Mouse (Mus musculus) midbrain, embryonic 15.5 days (tissue): ENCODE measurements around the gene Aktip. TPM values are rescaled to one million over a fixed set of nuclear protein-coding genes. Genes with fewer than 3 reads are reported as not detected.

Experiments
- ATAC-seq: fragments of 200-750 bp; cut with Nextera tagmentation; replicated peaks from 2 replicates; pipeline ENCODE4 v1.8.0; 2017; ENCODE audit warnings: moderate TSS enrichment
- H3K27ac ChIP-seq: fragments of 300-500 bp; sonication (generic); 2 replicates; pipeline ENCODE4 v1.5.1; 2015; ENCODE audit warnings: mild to moderate bottlenecking, inconsistent platforms
- H3K27me3 ChIP-seq: fragments of 300-500 bp; sonication (generic); replicated peaks from 2 replicates; pipeline ENCODE4 v1.6.1; 2015; ENCODE audit warnings: inconsistent platforms
- H3K36me3 ChIP-seq: fragments of 300-500 bp; sonication (generic); replicated peaks from 2 replicates; pipeline ENCODE4 v1.6.1; 2015; ENCODE audit warnings: inconsistent platforms
- H3K4me1 ChIP-seq: fragments of 300-500 bp; sonication (generic); 2 replicates; pipeline ENCODE4 v1.6.1; 2015; ENCODE audit warnings: inconsistent platforms
- H3K4me2 ChIP-seq: fragments of 300-500 bp; sonication (generic); 2 replicates; pipeline ENCODE4 v1.6.1; 2015; ENCODE audit warnings: inconsistent platforms, mild to moderate bottlenecking, moderate library complexity
- H3K4me3 ChIP-seq: fragments of 300-500 bp; sonication (generic); 2 replicates; pipeline ENCODE4 v1.5.1; 2015; ENCODE audit warnings: mild to moderate bottlenecking, inconsistent platforms
- H3K9ac ChIP-seq: fragments of 300-500 bp; sonication (generic); 2 replicates; pipeline ENCODE4 v1.6.1; 2015; ENCODE audit warnings: mild to moderate bottlenecking, inconsistent platforms
- H3K9me3 ChIP-seq: fragments of 300-500 bp; sonication (generic); 2 replicates; pipeline ENCODE4 v1.6.1; 2016; ENCODE audit warnings: inconsistent platforms
- WGBS: fragments of 180-500 bp; shearing (Covaris S2); methylation state at CpG from one replicate; pipeline ENCODE4 v1.1.7; 2015; ENCODE audit warnings: mixed read lengths; 5-methylcytosine and 5-hydroxymethylcytosine counted together
- polyA plus RNA-seq: library from polyadenylated mRNA; unstranded; fragments of >200 nt; fragmentation: Nextera tagmentation; extraction: Ambion mirVana; gene quantifications from 2 replicates; pipeline ENCODE4 v1.2.1, GENCODE M21; 2015

The Aktip gene
- polyA plus RNA-seq, 1 experiment from 2014 or later = 135 TPM

DNA sequence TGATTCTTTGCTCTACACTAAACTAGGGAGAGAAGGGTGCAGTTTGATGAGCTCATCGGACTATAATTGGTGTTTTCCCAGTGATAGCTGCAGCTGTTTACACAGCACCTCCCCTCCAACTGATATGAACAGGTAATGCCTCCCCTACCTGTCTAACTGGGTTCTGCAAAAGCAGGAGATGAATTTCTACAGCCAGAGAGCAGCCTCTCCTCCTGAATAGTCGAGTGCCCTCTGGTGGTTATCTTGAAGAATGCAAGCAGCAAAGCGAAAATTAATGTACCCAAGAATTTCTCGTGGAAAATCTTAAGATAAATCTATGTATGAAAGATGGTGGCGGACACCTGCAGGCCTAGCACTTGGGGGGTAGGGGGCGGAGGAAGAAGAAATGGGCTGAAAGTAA, 52.1 kb downstream of the Aktip start:
- WGBS = 6% methylated on average over 6 of the region's 6 CpGs
- ATAC-seq = peak; percentile 14; the same call in 1 of the 2 replicates

DNA sequence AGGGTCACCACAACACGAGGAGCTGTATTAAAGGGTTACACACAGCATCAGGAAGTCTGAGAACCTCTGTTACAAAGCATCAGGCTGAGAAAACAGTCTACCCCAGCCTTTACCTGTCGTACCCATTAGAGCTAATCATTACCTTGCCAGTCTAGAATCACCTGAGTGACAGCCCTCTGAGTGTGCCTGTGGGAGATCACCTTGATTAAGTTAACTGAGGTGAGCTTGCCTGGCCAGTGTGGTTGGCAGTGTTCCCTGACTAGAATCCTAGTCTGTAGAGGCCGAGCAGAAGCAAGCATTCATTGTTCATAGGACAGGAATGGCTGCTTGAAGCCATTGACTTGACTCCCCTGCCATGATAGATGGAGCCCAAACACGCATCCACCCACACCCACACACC, 58.9 kb downstream of the Aktip start:
- Histone ChIP-seq H3K4me3 (no peak overlapping the region), H3K9me3 (no peaks in the 10 kb centered on the region), H3K4me1 (no peaks in the 10 kb centered on the region), H3K27ac (no peak overlapping the region), H3K36me3 (no peaks in the 10 kb centered on the region), H3K27me3 (no peaks in the 10 kb centered on the region), H3K4me2 (no peak overlapping the region), H3K9ac (no peak overlapping the region)
- ATAC-seq = no peak
- 89% methylated on average over 4 of the region's 4 CpGs for WGBS

More for the DNA sequence above, 52.1 kb downstream of the Aktip start:
- Histone ChIP-seq H3K4me1 (no peaks in the 10 kb centered on the region), H3K36me3 (no peaks in the 10 kb centered on the region), H3K9ac (no peak overlapping the region), H3K27me3 (no peaks in the 10 kb centered on the region), H3K4me3 (no peak overlapping the region), H3K4me2 (no peak overlapping the region), H3K9me3 (no peaks in the 10 kb centered on the region), H3K27ac (no peak overlapping the region)

DNA sequence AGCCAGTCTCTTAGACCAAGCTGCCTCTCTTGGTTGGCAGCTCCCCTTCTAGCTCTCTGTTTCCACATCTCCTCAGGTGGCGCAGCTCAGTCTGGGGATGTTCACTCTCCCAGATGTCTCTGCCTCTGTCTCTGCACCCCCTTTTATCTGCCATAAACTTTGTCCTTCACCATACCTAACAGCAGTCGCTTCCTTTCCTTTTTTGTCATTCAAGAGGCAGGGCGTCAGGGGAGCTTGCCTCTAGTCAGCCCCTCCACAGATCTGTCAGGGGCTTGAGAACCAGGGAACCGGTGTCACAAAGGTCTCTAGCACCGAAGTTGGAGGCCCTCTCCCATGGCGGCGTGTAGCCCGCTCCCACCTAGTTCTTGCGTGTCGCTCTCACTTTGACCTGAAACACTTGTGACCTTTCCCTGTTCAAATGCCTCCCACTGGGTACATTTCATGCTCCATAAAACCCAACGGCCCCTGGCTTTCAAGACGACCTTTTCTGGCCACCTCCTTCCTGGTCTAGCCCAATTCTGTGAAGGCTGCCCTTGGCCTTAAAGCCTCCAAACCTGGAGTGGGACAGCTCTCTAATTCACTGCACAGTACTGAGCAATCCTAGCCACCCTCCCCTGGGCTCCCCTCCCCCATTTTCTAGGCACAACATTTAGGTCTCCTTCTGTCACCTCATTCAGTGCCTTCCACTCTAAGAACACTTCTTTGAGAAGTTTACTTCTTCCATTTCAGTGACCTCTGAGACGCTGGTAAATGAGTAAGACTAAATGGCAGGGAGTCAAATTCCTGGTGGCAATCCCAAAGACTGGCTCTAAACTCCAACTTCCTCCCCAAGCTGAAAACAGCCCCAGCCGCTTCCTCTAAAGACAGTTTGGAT, 64.2 kb downstream of the Aktip start:
- H3K9ac ChIP-seq = no peak overlapping the region
- ATAC-seq = no peak
- no peaks in the 10 kb centered on the region for H3K36me3 ChIP-seq
- peaks cover 23% of the 10 kb centered on the region for H3K4me1 ChIP-seq
- H3K27ac ChIP-seq = 0 out of 2 replicates have a peak overlapping the region, but pooled peaks have one; percentile 84
- no peak overlapping the region for H3K4me2 ChIP-seq
- no peaks in the 10 kb centered on the region for H3K9me3 ChIP-seq
- 63% methylated on average over 14 of the region's 14 CpGs for WGBS
- no peaks in the 10 kb centered on the region for H3K27me3 ChIP-seq
- H3K4me3 ChIP-seq = no peak overlapping the region

DNA sequence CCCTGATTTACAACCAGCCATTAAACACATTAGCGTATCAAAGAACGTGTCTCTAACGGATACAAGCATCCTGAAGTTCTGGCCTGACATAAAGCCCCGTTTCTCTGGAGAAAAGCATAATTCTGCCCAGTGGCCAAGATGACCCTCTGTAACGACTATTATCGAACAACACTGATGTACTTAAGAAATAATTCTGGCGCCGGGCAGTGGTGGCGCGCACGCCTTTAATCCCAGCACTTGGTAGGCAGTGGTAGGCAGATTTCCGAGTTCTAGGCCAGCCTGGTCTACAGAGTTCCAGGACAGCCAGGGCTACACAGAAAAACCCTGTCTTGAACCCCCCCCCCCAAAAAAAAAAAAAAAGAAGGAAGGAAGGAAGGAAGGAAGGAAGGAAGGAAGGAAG, 65.1 kb downstream of the Aktip start:
- H3K36me3 ChIP-seq = no peaks in the 10 kb centered on the region; the same call in 1 of the 2 replicates
- H3K4me2 ChIP-seq = peak overlapping the region; percentile 48
- H3K9ac ChIP-seq = no peak overlapping the region
- peaks cover 23% of the 10 kb centered on the region for H3K4me1 ChIP-seq
- 48% methylated on average over 12 of the region's 12 CpGs for WGBS
- H3K9me3 ChIP-seq = no peaks in the 10 kb centered on the region
- peak overlapping the region; percentile 84 for H3K27ac ChIP-seq
- H3K27me3 ChIP-seq = no peaks in the 10 kb centered on the region
- ATAC-seq = no peak
- H3K4me3 ChIP-seq = peak overlapping the region; percentile 92

DNA sequence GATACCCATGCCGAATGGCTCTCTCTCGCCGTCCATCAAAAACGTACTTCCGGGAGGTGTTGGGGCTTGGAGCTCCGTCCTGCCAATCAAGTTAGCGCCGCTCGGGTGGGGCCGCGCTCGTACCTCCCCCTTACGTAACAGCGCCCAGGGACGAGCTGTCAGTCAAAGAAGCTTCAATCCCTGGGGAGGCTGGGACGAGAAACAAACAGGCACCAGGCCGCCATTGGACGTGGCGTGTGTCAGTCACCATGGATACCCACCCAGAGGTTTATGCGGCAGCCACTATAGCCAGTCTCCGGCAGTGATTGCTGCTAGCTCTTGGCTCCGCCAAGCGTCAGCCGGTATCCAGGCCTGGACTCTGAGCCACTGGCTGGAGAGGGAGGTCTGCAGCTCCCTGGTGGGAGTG, 65.7 kb downstream of the Aktip start:
- 0% methylated on average over 24 of the region's 24 CpGs for WGBS
- H3K4me2 ChIP-seq = peak overlapping the region; percentile 48
- no peaks in the 10 kb centered on the region for H3K9me3 ChIP-seq
- peak; percentile 99 for ATAC-seq
- H3K9ac ChIP-seq = peak overlapping the region; percentile 26; the same call in 1 of the 2 replicates
- H3K27ac ChIP-seq = peak overlapping the region; percentile 84
- peaks cover 23% of the 10 kb centered on the region for H3K4me1 ChIP-seq
- no peaks in the 10 kb centered on the region for H3K27me3 ChIP-seq
- peak overlapping the region; percentile 92 for H3K4me3 ChIP-seq
- H3K36me3 ChIP-seq = no peaks in the 10 kb centered on the region; the same call in 1 of the 2 replicates

DNA sequence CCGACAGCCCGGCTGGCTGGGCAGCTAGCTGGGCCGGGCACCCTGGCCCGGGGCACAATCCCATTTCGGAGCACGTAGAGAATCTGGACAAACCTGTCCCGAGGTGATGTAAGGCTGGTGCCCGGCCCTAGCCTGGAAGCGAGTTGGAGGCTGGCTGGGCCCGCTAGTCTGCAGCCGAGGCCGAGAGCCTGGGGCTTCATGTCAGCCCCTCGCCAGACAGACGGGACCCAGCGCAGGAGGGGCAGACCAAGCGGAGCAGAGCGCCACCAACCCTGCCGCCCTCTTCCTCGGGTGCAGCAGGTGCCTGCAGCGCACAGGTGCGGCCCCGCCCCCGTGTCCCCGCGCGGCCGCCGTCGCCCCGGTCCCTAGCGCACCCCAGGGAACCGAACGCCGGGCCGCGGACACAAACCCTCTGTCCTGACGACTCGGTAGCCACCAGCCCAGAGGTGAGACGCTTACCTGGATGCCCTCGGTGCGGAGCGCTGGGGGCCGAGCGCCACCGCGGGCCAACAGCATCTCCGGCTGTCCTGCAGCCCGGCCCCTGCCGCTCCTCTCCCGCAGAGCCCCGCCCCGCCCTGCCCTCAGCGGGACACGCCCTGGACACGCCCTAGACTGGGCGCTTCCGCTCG, 66.2 kb downstream of the Aktip start:
- Histone ChIP-seq H3K27me3 (no peaks in the 10 kb centered on the region), H3K4me1 (peaks cover 23% of the 10 kb centered on the region), H3K4me3 (peak overlapping the region; percentile 92), H3K9me3 (no peaks in the 10 kb centered on the region), H3K4me2 (peak overlapping the region; percentile 78), H3K27ac (peak overlapping the region; percentile 84), H3K36me3 (peaks cover under 1% of the 10 kb centered on the region; the same call in 1 of the 2 replicates), H3K9ac (peak overlapping the region; percentile 74)
- under 1% methylated on average over 57 of the region's 58 CpGs for WGBS
- no peak; the same call in 1 of the 2 replicates for ATAC-seq

DNA sequence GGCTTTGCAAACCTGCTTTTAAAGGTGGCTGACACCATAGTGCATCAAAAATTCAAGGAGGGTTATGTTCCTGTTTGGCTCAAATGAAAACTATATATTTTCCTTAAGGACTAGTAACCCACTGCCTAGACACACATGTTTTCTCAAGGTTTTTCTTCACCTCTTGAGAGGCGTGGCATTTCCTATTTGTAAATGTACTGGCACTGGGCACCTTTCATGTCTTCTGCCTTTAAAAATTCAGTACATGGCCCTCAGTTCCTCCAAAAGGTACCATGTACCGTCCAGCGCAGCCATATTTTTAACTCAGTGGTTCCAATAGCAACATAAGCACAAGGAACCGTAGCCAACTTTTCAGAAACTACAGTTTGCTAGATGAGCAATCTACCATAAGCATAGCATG, 67.0 kb downstream of the Aktip start:
- H3K4me1 ChIP-seq = peaks cover 23% of the 10 kb centered on the region
- peaks cover 3% of the 10 kb centered on the region; the same call in 1 of the 2 replicates for H3K36me3 ChIP-seq
- peak overlapping the region; percentile 74; the same call in 1 of the 2 replicates for H3K9ac ChIP-seq
- peak overlapping the region; percentile 78 for H3K4me2 ChIP-seq
- H3K27me3 ChIP-seq = no peaks in the 10 kb centered on the region
- H3K4me3 ChIP-seq = peak overlapping the region; percentile 92
- no peak overlapping the region for H3K27ac ChIP-seq
- no peak for ATAC-seq
- no peaks in the 10 kb centered on the region for H3K9me3 ChIP-seq
- 79% methylated on average over 4 of the region's 4 CpGs for WGBS

DNA sequence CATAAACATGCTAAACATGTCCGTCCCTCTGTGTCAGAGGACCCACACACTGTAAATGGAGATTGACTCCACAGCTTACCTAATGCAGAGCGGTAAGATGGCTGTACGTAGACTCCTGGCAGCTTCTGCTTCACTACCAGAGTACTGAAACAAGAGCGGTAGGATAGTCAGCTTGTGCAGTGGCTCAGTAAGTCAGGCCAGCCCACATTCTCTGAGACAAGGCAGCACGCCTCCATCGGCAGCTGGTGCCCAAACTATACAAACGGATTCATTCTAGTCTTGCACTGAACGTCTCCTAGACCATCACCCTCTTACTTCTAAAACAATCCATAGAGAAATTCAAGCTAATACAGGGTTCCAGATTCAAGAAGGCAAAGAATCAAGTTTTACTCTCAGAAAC, 73.0 kb downstream of the Aktip start:
- no peak overlapping the region for H3K9ac ChIP-seq
- 94% methylated on average over 8 of the region's 8 CpGs for WGBS
- peaks cover 51% of the 10 kb centered on the region for H3K36me3 ChIP-seq
- no peak for ATAC-seq
- H3K27me3 ChIP-seq = no peaks in the 10 kb centered on the region
- H3K27ac ChIP-seq = no peak overlapping the region
- peaks cover 5% of the 10 kb centered on the region; the same call in 1 of the 2 replicates for H3K4me1 ChIP-seq
- no peaks in the 10 kb centered on the region for H3K9me3 ChIP-seq
- no peak overlapping the region for H3K4me2 ChIP-seq
- H3K4me3 ChIP-seq = no peak overlapping the region

DNA sequence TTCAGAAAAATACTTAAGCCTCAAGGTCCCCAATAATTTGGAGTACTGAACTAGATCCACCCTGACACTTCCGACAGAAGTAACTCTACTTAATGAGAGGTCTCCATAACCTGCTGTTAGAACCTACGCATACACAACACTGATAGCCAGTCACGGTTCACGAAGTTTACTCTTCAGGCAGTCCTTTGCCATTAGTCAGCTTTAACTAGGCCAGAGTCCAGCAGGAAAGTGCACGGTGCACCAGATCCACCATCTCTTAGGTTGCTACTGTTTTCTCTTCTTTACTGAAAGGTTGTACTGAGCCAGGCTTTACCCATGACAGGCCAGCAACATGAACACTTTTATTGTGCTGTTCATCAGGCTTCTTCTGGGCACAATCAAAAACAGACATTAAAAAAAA, 75.5 kb downstream of the Aktip start:
- no peak for ATAC-seq
- Histone ChIP-seq H3K27me3 (no peaks in the 10 kb centered on the region), H3K27ac (no peak overlapping the region), H3K36me3 (peaks cover 67% of the 10 kb centered on the region), H3K9ac (no peak overlapping the region), H3K4me3 (no peak overlapping the region), H3K4me2 (no peak overlapping the region), H3K4me1 (no peaks in the 10 kb centered on the region), H3K9me3 (no peaks in the 10 kb centered on the region)
- 97% methylated on average over 5 of the region's 5 CpGs for WGBS

DNA sequence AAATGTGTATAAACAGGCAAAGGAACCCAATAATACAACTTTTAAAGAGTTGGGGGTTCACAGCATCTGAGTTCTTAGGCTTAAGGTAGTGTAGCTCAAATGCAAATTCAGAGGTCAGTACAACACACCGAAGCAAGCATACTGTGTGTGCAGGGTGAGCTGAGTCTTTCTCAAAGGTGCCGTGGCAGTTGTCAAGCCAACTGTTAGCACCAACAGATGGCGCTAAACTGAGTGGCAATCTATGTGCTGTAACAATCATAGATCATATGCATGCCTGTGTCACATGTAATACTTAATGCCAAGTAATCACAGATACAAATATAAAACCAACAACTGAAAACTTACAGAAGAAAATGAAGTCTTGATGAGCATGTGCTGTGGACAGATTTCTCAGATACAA, 81.6 kb downstream of the Aktip start:
- H3K4me1 ChIP-seq = no peaks in the 10 kb centered on the region
- H3K27ac ChIP-seq = no peak overlapping the region
- H3K9me3 ChIP-seq = no peaks in the 10 kb centered on the region
- no peak overlapping the region for H3K9ac ChIP-seq
- ATAC-seq = no peak
- H3K36me3 ChIP-seq = peaks cover 34% of the 10 kb centered on the region; the same call in 1 of the 2 replicates
- no peak overlapping the region for H3K4me2 ChIP-seq
- 81% methylated on average over 3 of the region's 3 CpGs for WGBS
- no peak overlapping the region for H3K4me3 ChIP-seq
- no peaks in the 10 kb centered on the region for H3K27me3 ChIP-seq

DNA sequence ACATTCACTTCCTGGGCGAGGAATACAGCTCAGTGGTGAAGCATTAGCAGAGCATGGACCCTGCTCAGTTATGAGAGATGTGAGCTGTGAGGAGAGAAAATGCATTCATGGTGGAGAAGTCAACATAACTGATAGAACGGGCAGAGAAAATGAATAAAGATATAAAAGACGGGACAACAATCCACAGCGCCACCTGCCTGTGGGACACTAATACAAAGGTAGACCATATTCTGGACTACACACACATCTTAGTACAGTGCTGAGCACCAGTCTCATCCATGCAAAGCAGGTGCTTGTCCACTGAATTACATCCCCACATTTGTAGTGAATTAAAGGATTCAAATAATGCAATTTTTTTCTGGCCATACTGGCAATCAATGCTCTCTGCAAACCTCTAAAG, 82.2 kb downstream of the Aktip start:
- Histone ChIP-seq H3K4me3 (no peak overlapping the region), H3K27ac (no peak overlapping the region), H3K9me3 (no peaks in the 10 kb centered on the region), H3K27me3 (no peaks in the 10 kb centered on the region), H3K4me2 (no peak overlapping the region), H3K9ac (no peak overlapping the region), H3K4me1 (no peaks in the 10 kb centered on the region), H3K36me3 (peaks cover 28% of the 10 kb centered on the region; the same call in 1 of the 2 replicates)
- 95% methylated on average over 4 of the region's 4 CpGs for WGBS
- ATAC-seq = no peak

DNA sequence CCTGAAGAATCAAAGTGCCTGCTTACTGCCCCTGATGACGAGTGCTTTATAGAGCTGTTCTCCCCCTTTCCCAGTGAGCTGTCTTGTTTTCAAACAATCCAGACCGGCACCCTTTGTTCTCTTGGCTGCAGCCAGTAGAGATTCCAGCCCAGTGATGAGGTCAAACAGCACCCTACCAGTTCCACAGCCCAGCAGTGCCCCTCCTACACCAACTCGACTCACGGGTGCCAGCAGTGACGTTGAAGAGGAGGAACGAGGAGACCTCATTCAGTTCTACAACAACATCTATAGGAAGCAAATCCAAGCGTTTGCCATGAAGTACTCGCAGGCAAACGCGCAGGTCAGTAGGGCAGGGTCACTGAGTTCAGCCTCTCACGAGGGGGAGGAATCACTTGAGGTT, 84.9 kb downstream of the Aktip start:
- H3K4me3 ChIP-seq = no peak overlapping the region
- no peak overlapping the region for H3K4me2 ChIP-seq
- no peak overlapping the region for H3K9ac ChIP-seq
- H3K27ac ChIP-seq = no peak overlapping the region
- H3K4me1 ChIP-seq = no peaks in the 10 kb centered on the region
- ATAC-seq = no peak
- 79% methylated on average over 11 of the region's 11 CpGs for WGBS
- H3K27me3 ChIP-seq = no peaks in the 10 kb centered on the region
- no peaks in the 10 kb centered on the region for H3K9me3 ChIP-seq
- peaks cover 8% of the 10 kb centered on the region; the same call in 1 of the 2 replicates for H3K36me3 ChIP-seq
